Mouse (Mus musculus) cerebral cortex, adult 2 months (tissue): ENCODE results near the gene Cdc42ep1.

ENCODE experiments used
- WGBS: fragments of 180-500 bp; shearing (Covaris S2); methylation state at CpG from one replicate; pipeline ENCODE4 v1.1.7; 2018; 5-methylcytosine and 5-hydroxymethylcytosine counted together

Gene Cdc42ep1

GRCm38 (mm10) chr15:78829636-78830035 is 12.8 kb upstream of the Cdc42ep1 start:
- WGBS = 86% methylated on average over 1 of the region's 1 CpGs

GRCm38 (mm10) chr15:78830742-78831719 is 11.4 kb upstream of the Cdc42ep1 start:
- WGBS = 74% methylated on average over 10 of the region's 10 CpGs

- 61% methylated on average over 19 of the region's 19 CpGs for WGBS
Observed at GRCm38 (mm10) chr15:78831720-78832657, 10.4 kb upstream of the Cdc42ep1 start.

- WGBS = 43% methylated on average over 14 of the region's 14 CpGs
Observed at GRCm38 (mm10) chr15:78832701-78833123, 9.7 kb upstream of the Cdc42ep1 start.

- 88% methylated on average over 3 of the region's 3 CpGs for WGBS
Observed at GRCm38 (mm10) chr15:78833582-78833981, 8.8 kb upstream of the Cdc42ep1 start.

- whole genome bisulfite sequencing = 59% methylated on average over 10 of the region's 10 CpGs
Observed at GRCm38 (mm10) chr15:78834233-78835005, 8.0 kb upstream of the Cdc42ep1 start.

- 37% methylated on average over 11 of the region's 12 CpGs for WGBS
Observed at GRCm38 (mm10) chr15:78835200-78836085, 7.0 kb upstream of the Cdc42ep1 start.

- 52% methylated on average over 8 of the region's 8 CpGs for WGBS
Observed at GRCm38 (mm10) chr15:78836086-78836621, 6.3 kb upstream of the Cdc42ep1 start.

- WGBS = 19% methylated on average over 2 of the region's 2 CpGs
Observed at GRCm38 (mm10) chr15:78839744-78840143, 2.7 kb upstream of the Cdc42ep1 start.

GRCm38 (mm10) chr15:78840241-78840640 is 2.2 kb upstream of the Cdc42ep1 start:
- 64% methylated on average over 3 of the region's 3 CpGs for WGBS

GRCm38 (mm10) chr15:78840751-78841150 is 1.7 kb upstream of the Cdc42ep1 start:
- 85% methylated on average over 11 of the region's 11 CpGs for WGBS

GRCm38 (mm10) chr15:78841161-78841790 is 1.1 kb upstream of the Cdc42ep1 start:
- WGBS = 84% methylated on average over 6 of the region's 6 CpGs

GRCm38 (mm10) chr15:78843581-78844469 is 1.4 kb downstream of the Cdc42ep1 start:
- 44% methylated on average over 21 of the region's 21 CpGs for WGBS

- WGBS = 37% methylated on average over 9 of the region's 9 CpGs
Observed at GRCm38 (mm10) chr15:78844791-78845190, 2.4 kb downstream of the Cdc42ep1 start.

GRCm38 (mm10) chr15:78845321-78845720 is 2.9 kb downstream of the Cdc42ep1 start:
- 57% methylated on average over 11 of the region's 11 CpGs for WGBS

- 81% methylated on average over 8 of the region's 8 CpGs for WGBS
Observed at GRCm38 (mm10) chr15:78845867-78846266, 3.4 kb downstream of the Cdc42ep1 start.

- 69% methylated on average over 8 of the region's 8 CpGs for WGBS
Observed at GRCm38 (mm10) chr15:78846352-78846751, 3.9 kb downstream of the Cdc42ep1 start.

GRCm38 (mm10) chr15:78846805-78847204 is 4.4 kb downstream of the Cdc42ep1 start:
- 80% methylated on average over 7 of the region's 7 CpGs for WGBS
